Mouse (Mus musculus) heart, postnatal 0 days (tissue): ENCODE results near the gene Hoxb2.

Source experiments
- CTCF ChIP-seq: IDR thresholded peaks from 2 replicates; pipeline ENCODE4 v1.5.1; 2016; ENCODE audit warnings: antibody characterized with exemption, control low read depth, low read depth
- EP300 ChIP-seq: IDR thresholded peaks from 2 replicates; pipeline ENCODE4 v1.6.1; 2016; ENCODE audit warnings: antibody characterized with exemption, low read depth

GRCm38 (mm10) chr11:96345220-96345892 lies 5.0 kb upstream of the Hoxb2 start:
- TF ChIP-seq CTCF (no peak), EP300 (no peak)
